Mouse (Mus musculus) heart, adult 2 months (tissue): Measurements from ENCODE around the gene Ctbs. TPM values are rescaled to one million over a fixed set of nuclear protein-coding genes. Genes with fewer than 3 reads are reported as not detected.

ENCODE experiments used
- DNase-seq, 2 experiments: peaks; one replicate each; pipeline ENCODE4 v3.0.0; 2021
- H3K27ac ChIP-seq: fragments of 200-600 bp; 2 replicates; pipeline ENCODE4 v1.8.1; 2022
- H3K27me3 ChIP-seq: fragments of 200-500 bp; 2 replicates; pipeline ENCODE4 v1.6.1; 2012; ENCODE audit warnings: mild to moderate bottlenecking, low read length, inconsistent platforms, mixed read lengths; ENCODE audit not compliant: control insufficient read depth, insufficient read depth
- H3K36me3 ChIP-seq: fragments of 200-500 bp; 2 replicates; pipeline ENCODE4 v1.6.1; 2012; ENCODE audit warnings: low read length, inconsistent platforms; ENCODE audit not compliant: control insufficient read depth, insufficient read depth
- H3K4me1 ChIP-seq: fragments of 200-500 bp; 2 replicates; pipeline ENCODE4 v1.6.1; 2011; ENCODE audit warnings: low read length; ENCODE audit not compliant: control insufficient read depth, insufficient read depth
- H3K4me3 ChIP-seq: fragments of 200-600 bp; 2 replicates; pipeline ENCODE4 v1.8.1; 2022
- H3K79me2 ChIP-seq: fragments of 200-500 bp; replicated peaks from 2 replicates; pipeline ENCODE4 v1.6.1; 2012; ENCODE audit warnings: mild to moderate bottlenecking, inconsistent platforms, low read length, moderate library complexity, mixed read lengths; ENCODE audit not compliant: control insufficient read depth, insufficient read depth
- H3K9ac ChIP-seq: fragments of 200-500 bp; 2 replicates; pipeline ENCODE4 v1.6.1; 2012; ENCODE audit warnings: low read depth, mild to moderate bottlenecking, control low read depth, inconsistent platforms, low read length, mixed read lengths
- CTCF ChIP-seq: fragments of 200-600 bp; IDR thresholded peaks from 2 replicates; pipeline ENCODE4 v1.8.1; 2022; ENCODE audit warnings: antibody characterized with exemption, mild to moderate bottlenecking, moderate library complexity
- EP300 ChIP-seq: fragments of 200-500 bp; IDR thresholded peaks from 2 replicates; pipeline ENCODE4 v1.6.1; 2011; ENCODE audit warnings: low read depth, low read length, control low read depth; ENCODE audit not compliant: insufficient read depth
- POLR2A ChIP-seq: fragments of 200-500 bp; IDR thresholded peaks from 2 replicates; pipeline ENCODE4 v1.6.1; 2011; ENCODE audit warnings: mild to moderate bottlenecking, low read depth, low read length, control low read depth; ENCODE audit not compliant: insufficient read depth
- WGBS: fragments of 180-500 bp; shearing (Covaris S2); methylation state at CpG from one replicate; pipeline ENCODE4 v1.1.7; 2018; 5-methylcytosine and 5-hydroxymethylcytosine counted together
- intact Hi-C: fragments of 180-260 bp; cut with DNase I; formaldehyde crosslinking; loops from one replicate; pipeline ENCODE4 v1.15.1; 2025
- polyA plus RNA-seq: library from polyadenylated mRNA; depleted of rRNA; stranded (reverse); fragments of >200 nt; gene quantifications from 2 replicates; pipeline ENCODE4 v1.2.3, GENCODE M21; 2012
- total RNA-seq, 2 experiments: library from RNA; stranded (reverse); gene quantifications; 2 replicates each; pipeline ENCODE4 v1.2.3; 2021

The Ctbs gene
- total and polyA plus RNA-seq, 3 experiments = 1.7 to 3.7 (median 3.2) TPM

GRCm38 (mm10) chr3:146450371-146450841 is 811 bp downstream of the Ctbs start:
- Histone ChIP-seq H3K27ac (peak overlapping the region; percentile 60), H3K4me3 (peak overlapping the region; percentile 60), H3K27me3 (no peaks in the 10 kb centered on the region), H3K4me1 (peaks cover 2% of the 10 kb centered on the region; the same call in 1 of the 2 replicates), H3K79me2 (no peaks in the 10 kb centered on the region), H3K36me3 (no peaks in the 10 kb centered on the region), H3K9ac (peak overlapping the region; percentile 74)
- TF ChIP-seq EP300 (0 out of 2 replicates have a peak, but pooled peaks have one; percentile 3), POLR2A (peak; percentile 95), CTCF (peak; percentile 56)
- WGBS = under 1% methylated on average over 29 of the region's 29 CpGs
- peak; percentile 93 to 94 for DNase-seq
- intact Hi-C loops = loop anchor here (1.0 to 5.0 kb wide), 3 partner anchors 46 to 72 kb away; partner anchors contain the start of genes Gng5, Rpf1, Spata1 and Ssx2ip

GRCm38 (mm10) chr3:146451375-146451774 is 1.8 kb downstream of the Ctbs start:
- Histone ChIP-seq H3K27me3 (no peaks in the 10 kb centered on the region), H3K4me1 (peaks cover 2% of the 10 kb centered on the region; the same call in 1 of the 2 replicates), H3K79me2 (no peaks in the 10 kb centered on the region), H3K9ac (no peak overlapping the region), H3K36me3 (no peaks in the 10 kb centered on the region), H3K4me3 (no peak overlapping the region), H3K27ac (no peak overlapping the region)
- 79% methylated on average over 5 of the region's 5 CpGs for WGBS
- intact Hi-C loops = loop anchor here (2.0 to 5.0 kb wide), 2 partner anchors 47 to 71 kb away; partner anchors contain the start of genes Rpf1 and Ssx2ip
- no peak for DNase-seq
- TF ChIP-seq EP300 = no peak
- no peak for TF ChIP-seq CTCF
- no peak for TF ChIP-seq POLR2A

- TF ChIP-seq CTCF (peak; percentile 23; the same call in 1 of the 2 replicates), EP300 (no peak)
Measured at GRCm38 (mm10) chr3:146462939-146463338, 13.3 kb downstream of the Ctbs start.

GRCm38 (mm10) chr3:146469226-146469625 is 19.6 kb downstream of the Ctbs start:
- H3K79me2 ChIP-seq = no peaks in the 10 kb centered on the region
- no peak overlapping the region for H3K4me3 ChIP-seq
- H3K9ac ChIP-seq = no peak overlapping the region
- H3K4me1 ChIP-seq = no peaks in the 10 kb centered on the region
- DNase-seq = no peak
- WGBS = 71% methylated on average over 2 of the region's 2 CpGs
- no peak overlapping the region for H3K27ac ChIP-seq
- H3K36me3 ChIP-seq = no peaks in the 10 kb centered on the region
- H3K27me3 ChIP-seq = no peaks in the 10 kb centered on the region
- intact Hi-C loops = no loop called here
- TF ChIP-seq CTCF (no peak), POLR2A (no peak), EP300 (no peak)

More at GRCm38 (mm10) chr3:146462939-146463338, 13.3 kb downstream of the Ctbs start:
- H3K79me2 ChIP-seq = no peaks in the 10 kb centered on the region
- H3K4me1 ChIP-seq = no peaks in the 10 kb centered on the region
- no peaks in the 10 kb centered on the region for H3K36me3 ChIP-seq
- no peaks in the 10 kb centered on the region for H3K27me3 ChIP-seq
- no peak overlapping the region for H3K9ac ChIP-seq
- H3K4me3 ChIP-seq = no peak overlapping the region
- intact Hi-C loops = no loop called here
- WGBS = 45% methylated on average over 2 of the region's 2 CpGs
- H3K27ac ChIP-seq = no peak overlapping the region
- no peak for DNase-seq

GRCm38 (mm10) chr3:146472657-146473056 is 23.1 kb downstream of the Ctbs start:
- H3K4me3 ChIP-seq = no peak overlapping the region
- no peaks in the 10 kb centered on the region for H3K36me3 ChIP-seq
- 87% methylated on average over 4 of the region's 4 CpGs for WGBS
- intact Hi-C loops = no loop called here
- H3K9ac ChIP-seq = no peak overlapping the region
- DNase-seq = no peak
- no peaks in the 10 kb centered on the region for H3K79me2 ChIP-seq
- TF ChIP-seq POLR2A = no peak
- TF ChIP-seq CTCF = no peak
- no peak for TF ChIP-seq EP300
- no peak overlapping the region for H3K27ac ChIP-seq
- H3K4me1 ChIP-seq = no peaks in the 10 kb centered on the region
- no peaks in the 10 kb centered on the region for H3K27me3 ChIP-seq

GRCm38 (mm10) chr3:146473741-146474140 is 24.1 kb downstream of the Ctbs start:
- no peaks in the 10 kb centered on the region for H3K36me3 ChIP-seq
- H3K27ac ChIP-seq = no peak overlapping the region
- no peaks in the 10 kb centered on the region for H3K4me1 ChIP-seq
- H3K4me3 ChIP-seq = no peak overlapping the region
- H3K27me3 ChIP-seq = no peaks in the 10 kb centered on the region
- TF ChIP-seq EP300 (no peak), CTCF (no peak), POLR2A (no peak)
- intact Hi-C loops = no loop called here
- DNase-seq = no peak
- no peak overlapping the region for H3K9ac ChIP-seq
- H3K79me2 ChIP-seq = no peaks in the 10 kb centered on the region
